Mouse (Mus musculus) E14TG2a.4 (cell line): ENCODE measurements at regions not wholly inside any gene's neighbourhood (a gene's known extent, or its start where the extent isn't known, plus 50 kb on each side); places are given as distances from the start of the nearest gene placed in this dataset.

Experiments
- CTCF ChIP-seq: conservative IDR thresholded peaks from 2 replicates; pipeline ENCODE4 v1.5.1; 2014; ENCODE audit warnings: low read length
- NANOG ChIP-seq: IDR thresholded peaks from 2 replicates; pipeline ENCODE4 v1.6.1; 2014; ENCODE audit warnings: borderline replicate concordance, low read length, mixed read lengths
- POU5F1 ChIP-seq: IDR thresholded peaks from 2 replicates; pipeline ENCODE4 v1.6.1; 2014; ENCODE audit warnings: low read length, borderline replicate concordance

DNA sequence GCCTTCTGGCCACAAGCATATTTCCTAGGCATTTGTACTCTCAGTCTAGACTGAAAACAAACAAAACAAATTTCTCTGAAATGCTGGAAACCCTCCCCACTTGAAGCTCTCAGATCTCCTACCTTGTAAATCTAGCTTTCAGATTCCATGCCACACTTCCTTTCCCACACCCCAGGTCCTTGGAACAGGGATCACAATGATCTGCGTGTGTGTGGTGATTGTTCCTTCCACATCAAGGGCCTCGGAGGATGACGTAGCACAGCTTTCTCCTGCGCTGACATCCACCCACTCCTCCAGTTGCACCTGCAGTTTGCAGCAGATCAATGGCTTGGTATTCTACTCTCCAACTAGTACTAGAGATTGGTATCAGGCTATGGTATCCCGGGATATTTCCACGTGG lies 120.7 kb upstream of the Cdkn2b start:
- TF ChIP-seq CTCF, result no peak
- TF ChIP-seq POU5F1, result no peak
- TF ChIP-seq NANOG, result no peak
